Mouse (Mus musculus) lung, adult 18-20 months (tissue): Measurements from ENCODE around the gene Ifitm10.

ENCODE experiments used
- DNase-seq, 2 experiments: peaks; one replicate each; pipeline ENCODE4 v3.0.0; 2022; ENCODE audit warnings: mixed read lengths in 2 of 2

The Ifitm10 gene

DNA sequence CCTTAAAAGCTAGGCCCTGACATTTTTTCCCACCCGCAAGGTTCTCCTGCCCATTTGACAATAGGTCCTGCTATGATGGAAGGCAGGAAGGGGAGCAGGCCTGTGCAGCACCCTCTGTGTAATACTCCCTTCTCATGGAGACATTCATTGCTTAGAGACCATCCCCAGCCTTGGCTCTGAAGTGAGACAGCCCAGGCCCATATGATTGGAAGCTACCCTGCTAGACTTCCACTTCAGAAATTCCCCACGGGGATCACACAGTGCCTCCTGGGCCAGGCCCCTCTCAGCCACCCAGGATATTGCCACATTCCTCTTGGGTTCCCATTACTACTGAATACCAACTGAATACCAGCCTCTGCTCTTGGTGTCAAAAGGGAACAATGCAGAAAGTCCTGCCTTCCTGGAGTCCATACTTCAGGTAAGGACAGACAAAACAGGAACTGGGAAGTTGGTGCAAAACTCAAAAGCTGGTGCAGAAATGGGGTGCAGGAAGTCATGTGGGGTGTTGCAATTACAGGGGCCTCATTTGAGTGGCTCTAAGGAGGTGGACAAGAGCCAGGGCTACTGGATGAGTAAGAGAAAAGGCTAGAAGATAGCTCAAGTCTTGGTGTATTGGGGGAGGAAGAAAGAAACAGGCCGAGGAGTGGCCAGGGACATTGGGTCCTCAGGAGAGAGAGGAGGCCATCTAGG, 16.6 kb upstream of the Ifitm10 start:
- peak in 1 of 2 experiments; percentile 65 for DNase-seq

DNA sequence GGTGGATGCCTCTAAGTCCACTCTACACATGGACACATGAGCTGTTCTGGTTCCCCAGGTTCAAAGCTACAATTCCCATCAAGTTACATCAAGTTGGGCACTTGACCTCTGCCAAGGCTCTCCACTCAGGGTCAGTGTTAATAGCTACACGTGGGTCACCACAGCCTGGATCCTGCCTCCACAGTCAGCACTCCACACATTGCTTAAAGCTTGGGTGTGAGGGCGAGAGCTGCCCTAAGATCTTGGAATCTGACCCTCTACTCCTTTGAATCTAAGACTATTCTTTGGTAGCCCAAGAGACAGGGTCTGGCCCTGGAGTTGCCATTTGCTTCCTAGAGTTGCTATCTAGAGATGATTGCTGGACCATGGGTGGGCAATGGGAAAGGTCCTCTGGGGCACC, 15.2 kb upstream of the Ifitm10 start:
- DNase-seq = no peak

DNA sequence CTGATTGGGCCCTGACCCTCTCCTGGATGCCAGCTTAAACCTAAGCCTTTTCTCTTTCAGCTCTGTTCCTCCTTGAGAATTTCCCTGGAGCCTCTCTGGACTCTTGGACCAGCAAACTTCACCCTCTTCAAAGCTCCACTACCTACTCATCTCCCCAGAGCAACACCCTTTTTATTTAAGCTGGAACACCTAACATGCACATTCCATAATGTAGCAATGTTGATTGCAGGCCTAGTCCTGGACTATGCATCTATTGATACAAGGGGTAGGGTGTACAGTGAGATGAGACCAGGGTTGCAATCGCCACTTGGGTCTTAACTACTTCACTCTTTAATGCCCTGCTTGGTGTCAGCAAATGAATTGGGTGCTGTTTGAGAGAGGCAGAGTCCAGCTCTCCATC, 14.6 kb upstream of the Ifitm10 start:
- DNase-seq = no peak

DNA sequence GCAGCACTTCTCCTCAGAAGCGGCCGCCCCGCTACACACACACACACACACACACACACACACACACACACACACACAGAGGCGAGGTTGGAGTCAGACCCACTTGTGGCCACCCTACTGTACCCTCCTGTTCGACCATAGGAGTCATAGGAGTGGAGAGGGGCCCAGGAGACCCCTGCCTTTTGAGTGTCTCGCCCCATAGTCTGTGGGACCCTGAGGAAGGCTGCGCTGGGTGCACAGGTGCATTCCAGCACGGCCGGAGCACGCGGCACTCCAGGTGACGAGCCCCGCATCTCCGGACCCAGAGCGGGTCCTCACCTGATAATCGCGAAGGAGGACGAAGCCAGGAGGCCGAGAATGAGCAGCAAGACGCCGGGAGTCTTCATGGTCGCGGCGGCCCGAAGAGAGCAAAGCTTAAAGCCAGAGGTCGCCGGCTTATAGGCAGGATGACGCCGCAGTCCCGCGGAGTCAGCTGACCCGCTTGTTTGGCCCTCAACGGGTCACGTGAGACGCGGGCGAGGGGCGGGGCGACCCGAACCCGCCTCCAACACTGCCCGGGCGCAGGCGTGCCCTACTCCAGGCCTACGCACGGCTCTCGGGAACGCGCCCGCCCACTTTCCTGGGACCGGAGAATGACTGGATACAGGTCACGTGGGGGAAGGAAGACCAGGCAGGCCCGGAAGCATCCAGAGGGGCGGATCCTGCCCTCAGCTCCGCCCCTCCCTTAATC, 14.0 kb upstream of the Ifitm10 start, which contains the start of gene Ctsd:
Ctsd (minus strand) TSS at position 620 of the 730 bp plus-strand sequence.
- DNase-seq = peak; percentile 98 to 99

DNA sequence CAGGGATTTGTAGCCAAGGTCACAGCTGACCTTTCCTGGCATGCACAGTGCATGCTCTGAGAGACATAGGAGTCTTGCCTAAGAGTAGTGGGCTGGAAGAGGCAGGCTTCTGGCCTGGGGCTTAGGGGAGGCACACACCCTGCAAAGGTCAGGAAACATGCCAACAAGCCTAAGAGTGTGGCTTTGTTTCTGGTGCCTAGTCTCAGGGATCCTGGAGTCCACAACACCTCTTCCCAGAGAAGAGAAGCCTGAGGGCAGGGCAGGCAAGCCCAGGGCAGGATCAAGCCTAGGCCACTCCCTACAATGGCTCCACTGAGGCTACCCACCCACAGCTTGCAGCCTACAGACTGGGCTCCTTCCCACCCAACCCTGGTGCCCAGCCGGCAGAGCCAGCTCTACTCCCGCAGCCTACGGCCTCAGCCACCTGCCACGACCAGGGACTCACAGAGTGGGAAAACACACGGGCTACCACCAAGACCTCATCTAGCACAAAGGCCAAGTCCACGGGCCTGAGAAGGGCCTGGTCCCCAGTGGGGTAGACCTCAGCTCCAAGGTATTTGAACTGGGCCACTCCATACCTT, 13.2 kb upstream of the Ifitm10 start:
- peak in 1 of 2 experiments; percentile 49 for DNase-seq

DNA sequence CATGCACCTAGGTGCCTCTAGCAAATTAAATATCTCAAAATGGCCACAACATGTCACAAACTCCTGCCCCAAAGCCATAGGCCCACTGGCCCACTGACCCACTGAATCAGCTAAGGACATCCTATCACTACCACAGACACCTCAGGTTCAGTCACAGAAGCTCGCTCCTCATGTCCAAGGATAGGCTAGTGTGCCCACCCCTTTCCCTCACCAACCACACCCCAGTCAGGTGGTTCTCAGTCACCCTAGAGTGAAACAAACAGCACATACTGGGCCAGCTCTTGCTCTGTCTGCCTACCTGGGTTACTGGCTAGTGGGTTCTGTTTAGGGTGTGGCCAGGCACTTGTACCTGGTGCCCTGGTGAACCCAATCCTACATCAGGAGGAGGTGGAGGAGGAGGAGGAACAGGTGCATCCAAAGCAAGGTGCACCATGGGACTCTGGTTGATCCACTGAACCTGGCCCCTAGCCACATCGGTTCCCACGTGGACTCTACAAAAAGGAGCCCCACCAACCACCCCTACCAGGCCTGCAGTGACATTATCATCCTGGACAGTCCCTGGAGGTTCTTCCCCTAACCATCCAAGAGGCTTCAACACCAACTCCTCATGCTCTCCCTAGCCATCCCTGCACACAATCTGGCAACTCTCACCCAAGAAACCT, 12.3 kb upstream of the Ifitm10 start:
- peak in 1 of 2 experiments; percentile 35 for DNase-seq

DNA sequence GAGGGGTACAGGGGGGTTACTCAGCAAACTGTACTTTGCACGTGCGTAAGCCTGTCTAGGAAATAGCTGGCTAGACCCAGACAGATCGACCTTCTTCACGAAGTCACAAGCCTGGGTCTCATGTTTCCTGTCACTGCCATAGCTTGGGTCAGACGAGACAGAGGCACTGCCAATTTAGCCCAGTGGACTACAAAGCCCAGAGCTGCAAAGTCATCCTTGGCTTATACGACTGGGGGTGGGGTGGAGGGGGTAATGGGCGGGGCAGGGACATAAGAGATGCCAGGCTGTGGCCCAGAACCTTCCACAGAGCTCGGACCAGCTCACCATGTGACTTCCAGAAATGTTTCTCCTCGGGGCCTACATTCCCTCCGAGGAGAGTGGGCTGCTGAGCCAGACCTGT, 10.8 kb upstream of the Ifitm10 start:
- no peak for DNase-seq

DNA sequence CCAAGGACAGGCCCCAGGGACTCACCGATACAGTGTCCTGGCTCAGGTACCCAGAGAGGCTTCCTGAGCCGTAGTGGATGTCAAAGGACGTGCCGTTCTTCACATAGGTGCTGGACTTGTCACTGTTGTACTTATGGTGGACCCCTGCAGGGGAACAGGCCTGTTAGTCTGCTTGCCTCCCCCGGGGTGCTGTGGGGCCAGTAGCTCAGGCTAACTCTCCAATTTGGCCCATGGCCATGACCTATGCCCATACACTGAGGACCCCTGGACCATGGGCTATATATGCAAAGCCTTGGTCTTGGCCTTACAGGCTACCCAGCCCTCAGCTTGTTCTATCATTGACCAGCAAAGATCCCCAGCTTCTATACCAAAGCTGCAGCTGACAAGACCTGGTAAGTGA, 9.0 kb upstream of the Ifitm10 start, which contains the start of gene Gm49369:
Gm49369 (minus strand) TSS at position 101 of the 400 bp plus-strand sequence.
- no peak for DNase-seq

DNA sequence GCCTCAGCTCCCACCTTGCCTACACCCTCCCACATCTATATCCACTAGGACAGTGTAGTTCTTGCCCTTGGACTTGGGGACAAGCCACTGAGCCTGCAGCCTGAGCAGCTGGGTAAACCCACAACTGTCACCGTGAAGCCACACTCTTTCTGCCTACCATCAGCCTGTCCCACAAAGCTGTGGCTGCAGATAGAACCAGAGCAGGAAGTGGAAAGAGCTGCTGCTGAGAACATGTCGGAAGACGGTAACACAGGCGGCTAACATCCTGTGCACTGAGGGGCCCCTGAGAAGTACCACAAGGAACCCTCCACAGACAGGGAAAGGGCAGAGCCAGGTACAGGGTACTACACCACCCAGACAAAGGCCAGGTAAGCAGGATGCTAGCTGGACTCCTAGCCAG, 7.6 kb upstream of the Ifitm10 start:
- no peak for DNase-seq

DNA sequence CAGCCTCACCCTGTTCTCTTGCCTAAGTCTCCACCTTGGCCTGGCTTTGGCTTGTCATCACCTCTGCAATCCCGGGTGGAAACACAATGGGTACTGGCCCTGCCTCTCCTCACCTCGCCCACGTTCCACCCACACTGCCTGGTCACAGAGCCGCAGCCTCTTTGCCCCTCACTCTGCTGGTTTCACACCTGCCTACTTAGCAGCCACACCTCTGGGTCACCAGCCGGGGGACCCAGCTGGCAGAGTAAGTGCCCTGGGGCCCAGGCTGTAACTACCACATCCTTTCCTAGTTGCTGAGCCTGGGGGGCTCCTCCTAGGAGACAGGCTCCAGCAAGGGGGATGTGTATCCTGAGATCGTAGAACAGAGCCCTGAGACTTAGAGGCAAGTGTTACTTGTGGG, 5.6 kb upstream of the Ifitm10 start:
- DNase-seq = no peak

DNA sequence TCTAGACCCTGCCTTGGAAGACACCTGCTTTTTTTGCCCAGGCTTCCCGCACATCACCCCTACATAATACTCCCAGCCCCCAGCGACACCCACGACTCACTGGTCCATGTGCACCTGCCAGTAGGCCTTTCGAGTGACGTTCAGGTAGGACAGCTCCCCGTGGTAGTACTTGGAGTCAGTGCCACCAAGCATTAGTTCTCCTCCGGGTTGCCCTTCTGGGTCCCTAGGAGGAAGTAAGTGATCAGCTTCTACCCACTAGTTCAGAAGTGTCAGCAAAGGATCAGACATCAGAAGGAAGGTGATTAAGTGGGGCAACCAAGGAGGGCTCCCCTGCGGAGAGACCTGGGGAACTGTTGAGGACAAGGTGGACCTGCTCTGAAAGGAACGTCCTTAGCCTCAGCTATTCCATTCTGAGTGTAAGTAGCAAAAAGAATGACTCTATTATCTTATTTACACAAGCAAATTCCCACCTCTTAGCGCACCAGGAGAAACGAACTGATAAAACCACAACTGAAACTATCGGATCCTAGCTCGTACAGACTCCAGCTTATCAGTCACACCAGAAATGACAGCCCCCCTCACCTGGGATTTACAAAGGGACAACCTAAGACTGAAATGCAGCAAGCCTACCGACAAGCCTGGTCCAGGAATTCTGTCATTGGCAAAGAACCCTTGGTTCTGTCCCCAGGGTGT, 3.8 kb upstream of the Ifitm10 start:
- no peak for DNase-seq

DNA sequence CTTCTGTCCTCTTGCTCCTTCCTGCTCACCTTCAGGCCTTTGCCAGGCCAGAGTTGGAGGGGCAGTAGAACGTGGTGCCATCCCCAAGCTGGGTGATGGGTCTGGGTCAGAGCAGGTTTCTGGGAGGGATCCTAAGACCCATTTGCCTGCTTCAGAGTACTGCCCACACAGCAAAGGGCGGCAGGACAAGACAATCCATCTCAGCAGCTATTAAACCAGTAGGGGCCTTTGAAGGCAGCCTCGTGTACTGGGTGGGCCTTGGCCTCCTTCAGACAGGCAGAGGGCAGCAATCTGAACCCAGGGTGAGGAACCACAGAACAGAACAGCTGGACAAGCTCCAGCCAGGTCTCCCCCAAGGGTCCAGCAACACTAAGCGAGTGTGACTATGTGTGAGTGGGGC, 2.5 kb upstream of the Ifitm10 start:
- no peak for DNase-seq

DNA sequence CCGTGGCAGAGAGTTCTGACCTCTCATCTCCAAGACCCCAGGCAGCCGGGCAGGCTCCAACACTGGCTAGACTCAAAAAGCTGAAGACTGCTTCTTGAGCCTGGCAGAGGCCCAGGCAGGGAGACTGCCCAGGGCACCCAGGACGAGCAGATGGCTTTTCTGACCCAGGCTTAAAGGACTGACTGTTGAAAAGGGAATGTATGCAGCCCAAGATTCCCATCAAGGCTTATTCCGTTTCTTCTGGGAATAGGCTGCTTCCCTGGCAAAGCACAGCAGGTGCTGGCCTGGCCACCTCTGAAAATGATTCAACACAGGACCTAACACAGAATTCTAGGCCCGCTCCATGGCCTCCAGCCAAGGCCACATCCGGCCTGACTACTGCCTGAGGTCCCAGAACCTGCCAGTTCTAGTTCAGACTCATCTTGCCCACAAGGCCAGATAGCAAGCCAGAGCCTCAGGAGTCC, 1.7 kb upstream of the Ifitm10 start:
- peak in 1 of 2 experiments; percentile 28 for DNase-seq

DNA sequence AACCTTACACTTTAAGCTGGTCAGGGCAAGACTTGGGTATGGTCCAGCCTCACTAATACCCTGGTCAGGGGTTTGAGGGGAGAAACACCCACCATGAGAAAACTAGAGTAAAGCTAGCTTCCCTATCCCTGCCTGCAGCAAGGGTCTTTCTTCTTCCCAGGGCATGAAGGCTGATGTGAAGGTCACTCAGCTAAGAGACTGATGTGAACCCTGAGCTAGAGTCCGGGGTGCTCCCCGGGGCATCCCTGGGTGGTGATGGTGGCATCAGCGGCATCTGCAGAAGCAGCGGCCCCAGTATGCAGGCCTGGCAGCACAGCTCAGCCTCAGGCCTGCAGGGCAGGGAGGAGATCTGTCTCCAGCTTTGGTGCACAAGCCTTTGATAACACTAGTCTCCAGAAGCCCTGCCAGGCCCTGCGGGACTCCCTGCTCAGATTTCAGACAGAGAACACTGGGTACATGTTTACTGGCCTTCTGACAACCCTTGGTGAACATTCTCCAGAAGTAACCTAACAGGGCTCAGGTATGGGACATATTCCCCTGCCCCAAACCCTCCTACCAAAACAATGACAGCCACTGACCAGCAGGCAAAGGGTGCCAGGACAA, 961 bp upstream of the Ifitm10 start:
- DNase-seq = no peak

DNA sequence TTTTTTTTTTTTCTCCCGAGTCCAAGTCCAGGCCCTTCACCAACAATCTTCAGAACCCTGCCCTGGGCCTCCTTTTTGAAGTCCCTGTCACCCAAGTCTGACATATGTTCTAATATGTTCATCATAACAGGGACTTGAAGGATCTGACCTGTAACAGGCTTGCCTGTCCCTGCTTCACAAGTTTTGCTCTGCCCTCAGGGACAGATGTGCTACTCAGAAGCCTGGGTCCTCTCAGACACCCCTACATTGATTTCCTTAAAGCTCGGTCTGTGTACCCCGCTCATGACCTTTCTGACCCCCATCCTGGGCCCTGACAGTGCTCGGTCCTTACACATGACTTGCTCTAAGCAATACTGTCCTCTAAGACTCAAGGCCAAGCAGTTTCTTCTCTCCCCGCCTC, 514 bp downstream of the Ifitm10 start:
- DNase-seq = no peak

DNA sequence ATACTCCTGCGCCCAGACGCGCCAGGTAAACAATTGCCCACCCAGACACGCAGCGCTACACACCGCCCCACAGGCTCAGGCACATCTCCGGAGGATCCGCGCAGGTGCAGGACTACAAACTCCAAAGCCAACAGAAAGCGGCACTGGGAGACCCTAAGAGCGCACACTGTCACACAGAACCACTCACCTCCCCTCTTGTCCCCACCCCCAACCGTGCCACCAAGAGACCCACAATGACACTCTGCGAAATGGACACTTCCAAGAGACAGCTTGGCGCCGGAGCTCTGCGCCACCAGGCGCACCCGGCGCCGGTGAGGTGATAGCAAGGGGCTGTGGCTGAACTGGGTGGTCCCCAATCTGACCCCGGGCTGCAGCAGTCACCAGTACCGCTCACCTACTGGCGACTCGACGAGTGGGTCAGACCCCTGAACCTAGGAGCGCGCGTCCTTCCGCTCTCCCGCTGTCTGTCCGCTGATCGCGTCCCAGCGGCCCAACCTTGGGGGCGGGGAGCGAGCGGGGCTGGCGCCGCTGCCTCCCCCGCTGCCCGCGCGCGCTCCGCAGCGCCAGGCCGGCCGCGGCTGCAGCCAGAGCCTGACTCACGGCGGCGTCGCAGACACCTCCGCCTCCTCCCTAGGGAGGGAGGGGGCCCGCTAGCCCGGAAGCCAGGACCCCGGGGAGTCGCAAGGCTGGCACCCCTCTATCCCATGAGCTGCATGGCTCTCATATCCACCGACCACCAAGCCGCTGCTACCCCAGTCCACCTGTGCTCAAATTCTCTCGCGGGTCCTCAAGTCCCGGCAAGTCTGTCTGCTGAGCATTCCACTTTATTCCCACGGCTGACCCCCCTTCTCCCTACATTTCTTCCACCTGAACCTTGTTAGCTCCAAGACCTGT, 1.5 kb downstream of the Ifitm10 start:
- DNase-seq = peak in 1 of 2 experiments; percentile 37

DNA sequence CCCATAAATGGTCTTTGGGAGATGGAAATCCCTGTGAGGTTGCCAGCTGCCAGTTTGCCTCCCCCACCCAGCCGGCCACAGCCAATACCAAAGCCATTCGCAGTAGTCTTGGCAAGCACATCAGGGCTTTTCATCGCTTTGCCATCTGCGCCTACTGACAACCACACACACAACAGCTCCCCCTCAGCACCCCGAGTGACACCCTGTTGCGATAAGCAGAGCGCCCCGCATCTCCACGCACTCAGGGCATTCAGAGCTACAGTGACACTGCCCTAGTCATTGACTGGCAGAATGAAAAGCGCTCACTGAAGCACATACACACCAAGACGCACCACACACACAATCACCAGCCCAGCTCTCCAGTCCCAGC, 2.2 kb downstream of the Ifitm10 start:
- DNase-seq = peak in 1 of 2 experiments; percentile 61

DNA sequence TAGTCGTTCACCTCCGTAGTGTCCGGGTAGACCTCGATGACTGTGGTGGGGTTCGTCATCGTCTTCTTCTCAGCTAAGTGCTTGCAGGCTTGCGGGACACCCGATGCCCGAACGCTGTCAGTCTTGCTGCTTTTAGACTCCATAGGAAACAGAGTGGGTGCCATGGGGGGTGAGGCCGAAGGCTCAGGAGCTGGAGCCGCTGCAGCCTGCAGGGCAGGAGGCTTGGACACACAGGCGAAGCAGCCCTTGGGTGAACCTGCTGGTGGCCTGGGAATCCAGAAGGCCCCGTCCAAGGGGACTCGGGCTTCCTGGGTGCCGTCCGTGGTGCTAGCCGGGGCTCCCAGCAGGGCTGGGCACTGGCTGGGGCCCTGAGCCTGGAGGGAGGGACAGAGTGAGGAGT, 2.6 kb downstream of the Ifitm10 start:
- no peak for DNase-seq

DNA sequence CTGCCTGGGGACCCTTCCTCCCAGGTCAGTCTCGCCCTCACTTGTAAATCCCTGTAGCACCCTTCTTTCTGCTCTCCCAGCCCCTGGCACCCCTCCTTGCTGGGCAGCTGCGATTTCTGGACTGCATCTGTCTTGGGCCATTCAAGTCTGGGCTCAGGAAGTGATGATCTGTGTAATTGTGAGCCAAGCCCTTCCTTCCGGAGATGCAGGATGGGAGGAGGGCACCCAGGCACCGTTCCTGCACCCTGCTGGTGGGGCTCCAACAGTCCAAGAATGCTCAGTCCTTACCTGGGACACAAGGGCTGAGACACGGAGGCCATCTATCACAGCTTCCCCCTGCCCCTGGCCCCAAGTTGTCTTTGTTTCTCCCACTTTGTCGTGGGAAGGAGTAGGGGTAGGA, 3.7 kb downstream of the Ifitm10 start:
- peak; percentile 57 to 77 for DNase-seq

DNA sequence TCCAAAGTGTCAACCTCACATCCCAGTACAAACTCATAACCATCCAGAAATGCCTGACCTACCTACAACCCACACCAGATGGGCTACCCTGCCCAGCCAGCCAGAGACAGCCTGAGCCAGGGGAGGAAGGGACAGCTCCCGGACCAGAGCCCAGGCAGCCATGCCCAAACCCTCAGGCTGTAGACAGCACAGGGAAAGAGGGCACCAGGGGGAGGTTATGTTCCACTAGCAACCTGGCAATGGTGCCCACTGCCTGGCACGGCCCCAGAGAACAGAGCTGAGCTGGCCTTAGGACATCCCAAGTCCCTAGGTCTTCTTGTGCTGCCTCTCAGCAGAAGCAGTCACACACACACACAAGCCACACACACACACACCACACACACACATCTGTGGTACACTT, 4.7 kb downstream of the Ifitm10 start:
- no peak for DNase-seq

DNA sequence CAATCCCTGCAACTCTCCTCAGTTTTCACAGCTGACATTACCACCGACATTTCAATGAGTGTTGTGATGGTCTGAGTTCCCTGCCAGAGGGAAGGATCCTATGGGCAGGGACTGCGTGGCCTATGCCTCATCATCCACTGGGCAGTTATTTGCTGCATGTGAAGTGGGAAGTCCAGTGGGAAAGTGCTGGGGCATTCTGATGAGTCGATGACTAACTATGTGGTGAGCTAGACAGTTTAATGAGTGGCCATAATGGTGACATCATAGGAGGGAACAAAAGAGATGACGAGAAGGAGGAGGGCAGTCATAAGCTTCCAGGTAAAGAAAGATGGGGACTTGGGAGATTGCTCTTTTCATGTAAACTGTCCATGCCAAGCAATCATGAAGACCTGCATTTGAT, 10.4 kb downstream of the Ifitm10 start:
- DNase-seq = no peak
